8 mouse cellular contexts compared by ENCODE assay signal in the genomic region with DNA sequence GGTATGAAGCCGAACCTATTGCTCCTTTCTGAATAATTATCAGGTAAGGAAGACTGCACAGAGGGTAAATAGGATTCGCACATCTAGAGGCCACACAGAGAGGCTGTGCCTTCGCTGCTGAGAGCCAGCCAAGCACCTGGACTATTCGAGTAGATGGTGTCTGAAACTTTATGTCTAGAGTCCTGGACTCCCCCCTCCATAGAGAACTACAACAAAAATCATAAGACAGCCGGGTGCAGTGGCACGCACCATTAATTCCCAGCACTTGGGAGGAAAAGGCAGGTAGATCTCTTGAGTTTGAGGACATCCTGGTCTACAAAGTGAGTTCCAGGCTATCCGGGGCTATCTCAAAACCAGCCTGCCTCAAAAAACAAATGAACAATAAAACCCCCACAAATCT. TPM values are rescaled to one million over a fixed set of nuclear protein-coding genes. Genes with fewer than 3 reads are reported as not detected.
DNase-seq lines count a peak whose midpoint lies in the region; ATAC-seq and TF ChIP-seq lines count a peak whose summit lies in the region.

No protein-coding gene starts in this region.

- TF ChIP-seq CTCF in layer of hippocampus, adult 2 months (conservative IDR thresholded peaks at IDR 0.05) = no peak
- no peak for TF ChIP-seq CTCF in intestine, postnatal 0 days (IDR thresholded peaks at IDR 0.05; ENCODE audit: low read depth)

- H3K4me1 ChIP-seq in embryonic facial prominence, embryonic 13.5 days = peaks cover 44% of the 10 kb centered on the region
- peaks cover 9% of the 10 kb centered on the region for H3K4me1 ChIP-seq in intestine, postnatal 0 days (replicated peaks; ENCODE audit: control insufficient read depth, insufficient read depth, low read length)
- peaks cover 51% of the 10 kb centered on the region for H3K4me1 ChIP-seq in neural tube, embryonic 13.5 days (replicated peaks)

- peak overlapping the region; percentile 97 for H3K9ac ChIP-seq in embryonic facial prominence, embryonic 13.5 days
- no peak overlapping the region; the same call in 1 of the 2 replicates for H3K9ac ChIP-seq in intestine, postnatal 0 days (ENCODE audit: low read depth, low read length)
- peak overlapping the region; percentile 90 for H3K9ac ChIP-seq in neural tube, embryonic 13.5 days

- H3K4me3 ChIP-seq in layer of hippocampus, adult 2 months = peak overlapping the region; percentile 98
- peak overlapping the region; percentile 90 for H3K4me3 ChIP-seq in embryonic facial prominence, embryonic 13.5 days
- peak overlapping the region; percentile 69 for H3K4me3 ChIP-seq in intestine, postnatal 0 days (ENCODE audit: low read depth, low read length)
- H3K4me3 ChIP-seq in neural tube, embryonic 13.5 days = peak overlapping the region; percentile 73

- H3K27me3 ChIP-seq in embryonic facial prominence, embryonic 13.5 days = no peaks in the 10 kb centered on the region
- H3K27me3 ChIP-seq in intestine, postnatal 0 days (replicated peaks; ENCODE audit: control insufficient read depth, insufficient read depth, low read length) = no peaks in the 10 kb centered on the region
- H3K27me3 ChIP-seq in neural tube, embryonic 13.5 days = no peaks in the 10 kb centered on the region

- H3K36me3 ChIP-seq in embryonic facial prominence, embryonic 13.5 days = peaks cover 40% of the 10 kb centered on the region
- H3K36me3 ChIP-seq in intestine, postnatal 0 days (ENCODE audit: control insufficient read depth, insufficient read depth) = peaks cover 23% of the 10 kb centered on the region
- peaks cover 39% of the 10 kb centered on the region for H3K36me3 ChIP-seq in neural tube, embryonic 13.5 days

- no peak for DNase-seq in layer of hippocampus, adult 2 months (ENCODE audit: low spot score in 2 of 2)
- no peak for DNase-seq in layer of hippocampus, adult 11-12 months (ENCODE audit: low spot score)

- no peak overlapping the region for H3K27ac ChIP-seq in layer of hippocampus, adult 2 months
- H3K27ac ChIP-seq in embryonic facial prominence, embryonic 13.5 days = no peak overlapping the region
- H3K27ac ChIP-seq in intestine, postnatal 0 days (ENCODE audit: low read depth, low read length) = no peak overlapping the region
- H3K27ac ChIP-seq in neural tube, embryonic 13.5 days (replicated peaks) = peak overlapping the region; percentile 73; the same call in 1 of the 2 replicates

- H3K4me2 ChIP-seq in embryonic facial prominence, embryonic 13.5 days = peak overlapping the region; percentile 80
- H3K4me2 ChIP-seq in intestine, postnatal 0 days (replicated peaks; ENCODE audit: low read depth) = peak overlapping the region; percentile 65
- peak overlapping the region; percentile 83 for H3K4me2 ChIP-seq in neural tube, embryonic 13.5 days

- no peaks in the 10 kb centered on the region for H3K9me3 ChIP-seq in embryonic facial prominence, embryonic 13.5 days
- no peaks in the 10 kb centered on the region for H3K9me3 ChIP-seq in intestine, postnatal 0 days (ENCODE audit: control insufficient read depth)
- H3K9me3 ChIP-seq in neural tube, embryonic 13.5 days = no peaks in the 10 kb centered on the region

- WGBS in embryonic facial prominence, embryonic 13.5 days = 83% methylated on average over 7 of the region's 7 CpGs
- WGBS in intestine, postnatal 0 days = 76% methylated on average over 7 of the region's 7 CpGs
- 77% methylated on average over 7 of the region's 7 CpGs for WGBS in neural tube, embryonic 13.5 days

- ATAC-seq in embryonic facial prominence, embryonic 13.5 days (ENCODE audit: insufficient number of reproducible peaks, insufficient read depth, low FRiP score, low TSS enrichment, low read depth) = no peak
- ATAC-seq in intestine, postnatal 0 days = no peak
- ATAC-seq in neural tube, embryonic 13.5 days (ENCODE audit: low read depth) = no peak
- no peak for ATAC-seq in cerebellum, adult (ENCODE audit: insufficient number of reproducible peaks, low FRiP score, low TSS enrichment)
- no peak for ATAC-seq in megakaryocyte progenitor cell, adult 5-6 weeks (replicated peaks; ENCODE audit: poor library complexity)
- ATAC-seq in CD4-positive, CD25-positive, alpha-beta regulatory T cell, adult 4 months = no peak

RNA-seq across cellular contexts. Expression of a gene that starts 1.0 kb away (rescaled TPM):
- total RNA-seq in layer of hippocampus, adult 2 months (2021) = 1 to 10 TPM; 5.0 to 7.6 TPM
- 11.8 and 13.1 TPM in 2 replicates for polyA plus RNA-seq in embryonic facial prominence, embryonic 13.5 days (2015; fragmentation: Nextera tagmentation; extraction: Ambion mirVana)
- 2.2 and 2.6 TPM in 2 replicates for polyA plus RNA-seq in intestine, postnatal 0 days (2015; fragmentation: Nextera tagmentation; extraction: Ambion mirVana)
- 13.0 and 15.2 TPM in 2 replicates for polyA plus RNA-seq in neural tube, embryonic 13.5 days (2015; fragmentation: Nextera tagmentation; extraction: Ambion mirVana)
- total RNA-seq in megakaryocyte progenitor cell, adult 5-6 weeks (2015) = 2.2 and 2.3 TPM in 2 replicates
- total RNA-seq in megakaryocyte progenitor cell, adult 5-6 weeks (2017) = 1.2 and 3.0 TPM in 2 replicates
- 1 to 10 TPM; 5.6 to 7.9 TPM for polyA plus RNA-seq in CD4-positive, CD25-positive, alpha-beta regulatory T cell, adult 4 months (2017; shearing (Covaris generic))

RNA-seq across cellular contexts. Expression of a gene that starts 9.4 kb away (rescaled TPM):
- 10 to 100 TPM; 29.2 to 35.3 TPM for total RNA-seq in layer of hippocampus, adult 2 months (2021)
- polyA plus RNA-seq in embryonic facial prominence, embryonic 13.5 days (2015; fragmentation: Nextera tagmentation; extraction: Ambion mirVana) = 46.0 and 48.3 TPM in 2 replicates
- 31.5 and 33.9 TPM in 2 replicates for polyA plus RNA-seq in intestine, postnatal 0 days (2015; fragmentation: Nextera tagmentation; extraction: Ambion mirVana)
- polyA plus RNA-seq in neural tube, embryonic 13.5 days (2015; fragmentation: Nextera tagmentation; extraction: Ambion mirVana) = 42.4 and 44.5 TPM in 2 replicates
- total RNA-seq in megakaryocyte progenitor cell, adult 5-6 weeks (2015) = 74.8 and 85.3 TPM in 2 replicates
- total RNA-seq in megakaryocyte progenitor cell, adult 5-6 weeks (2017) = 22.6 and 27.2 TPM in 2 replicates
- polyA plus RNA-seq in CD4-positive, CD25-positive, alpha-beta regulatory T cell, adult 4 months (2017; shearing (Covaris generic)) = 100 to 1,000 TPM; 181 to 236 TPM

RNA-seq across cellular contexts. Expression of a gene that starts 28.1 kb away (rescaled TPM):
- total RNA-seq in layer of hippocampus, adult 2 months (2021) = 10 to 100 TPM; 12.2 to 17.3 TPM
- 25.6 and 29.3 TPM in 2 replicates for polyA plus RNA-seq in embryonic facial prominence, embryonic 13.5 days (2015; fragmentation: Nextera tagmentation; extraction: Ambion mirVana)
- polyA plus RNA-seq in intestine, postnatal 0 days (2015; fragmentation: Nextera tagmentation; extraction: Ambion mirVana) = 18.6 and 22.0 TPM in 2 replicates
- polyA plus RNA-seq in neural tube, embryonic 13.5 days (2015; fragmentation: Nextera tagmentation; extraction: Ambion mirVana) = 31.1 and 37.7 TPM in 2 replicates
- total RNA-seq in megakaryocyte progenitor cell, adult 5-6 weeks (2015) = 7.1 and 9.0 TPM in 2 replicates
- total RNA-seq in megakaryocyte progenitor cell, adult 5-6 weeks (2017) = 4.7 and 5.9 TPM in 2 replicates
- 10 to 100 TPM; 16.0 to 18.9 TPM for polyA plus RNA-seq in CD4-positive, CD25-positive, alpha-beta regulatory T cell, adult 4 months (2017; shearing (Covaris generic))

RNA-seq across cellular contexts. Expression of a gene that starts 29.0 kb away (rescaled TPM):
- 10 to 100 TPM; 60.3 to 72.5 TPM for total RNA-seq in layer of hippocampus, adult 2 months (2021)
- 12.2 and 15.3 TPM in 2 replicates for polyA plus RNA-seq in embryonic facial prominence, embryonic 13.5 days (2015; fragmentation: Nextera tagmentation; extraction: Ambion mirVana)
- polyA plus RNA-seq in intestine, postnatal 0 days (2015; fragmentation: Nextera tagmentation; extraction: Ambion mirVana) = 8.1 and 9.4 TPM in 2 replicates
- 12.1 and 12.6 TPM in 2 replicates for polyA plus RNA-seq in neural tube, embryonic 13.5 days (2015; fragmentation: Nextera tagmentation; extraction: Ambion mirVana)
- 90.7 and 101 TPM in 2 replicates for total RNA-seq in megakaryocyte progenitor cell, adult 5-6 weeks (2015)
- total RNA-seq in megakaryocyte progenitor cell, adult 5-6 weeks (2017) = 19.5 and 20.0 TPM in 2 replicates
- 10 to 100 TPM; 22.9 to 24.0 TPM for polyA plus RNA-seq in CD4-positive, CD25-positive, alpha-beta regulatory T cell, adult 4 months (2017; shearing (Covaris generic))

RNA-seq across cellular contexts. Expression of a gene that starts 43.3 kb away (rescaled TPM):
- total RNA-seq in layer of hippocampus, adult 2 months (2021) = 1 to 10 TPM; 4.4 to 4.5 TPM
- 7.7 and 8.2 TPM in 2 replicates for polyA plus RNA-seq in embryonic facial prominence, embryonic 13.5 days (2015; fragmentation: Nextera tagmentation; extraction: Ambion mirVana)
- 4.8 and 5.2 TPM in 2 replicates for polyA plus RNA-seq in intestine, postnatal 0 days (2015; fragmentation: Nextera tagmentation; extraction: Ambion mirVana)
- 4.0 and 4.5 TPM in 2 replicates for polyA plus RNA-seq in neural tube, embryonic 13.5 days (2015; fragmentation: Nextera tagmentation; extraction: Ambion mirVana)
- total RNA-seq in megakaryocyte progenitor cell, adult 5-6 weeks (2015) = 9.3 and 10.9 TPM in 2 replicates
- 9.9 and 12.4 TPM in 2 replicates for total RNA-seq in megakaryocyte progenitor cell, adult 5-6 weeks (2017)
- polyA plus RNA-seq in CD4-positive, CD25-positive, alpha-beta regulatory T cell, adult 4 months (2017; shearing (Covaris generic)) = 1 to 10 TPM; 6.0 to 9.1 TPM
